Mouse (Mus musculus): ENCODE data around the gene Fbxl17. TPM values are rescaled to one million over a fixed set of nuclear protein-coding genes. Genes with fewer than 3 reads are reported as not detected.

Gene Fbxl17
- total and polyA plus RNA-seq, 3 experiments, result 5.0 to 9.7 TPM; not detected in 1

- H3K79me2 ChIP-seq (ENCODE audit: control insufficient read depth, insufficient read depth, low read length, poor library complexity), result no peaks in the 10 kb centered on the region
- no peaks in the 10 kb centered on the region for H3K36me3 ChIP-seq (ENCODE audit: control insufficient read depth in 1 of 2, insufficient read depth in 2 of 2, low read length in 2 of 2)
- DNase-seq (ENCODE audit: low read depth, low spot score), result no peak
- no peak overlapping the region for H3K9ac ChIP-seq (ENCODE audit: control insufficient read depth, low read depth, low read length, poor library complexity, severe bottlenecking)
- no peak overlapping the region for H3K27ac ChIP-seq (ENCODE audit: control insufficient read depth, low read depth, low read length)
- H3K9me3 ChIP-seq (replicated peaks; ENCODE audit: insufficient read depth, low read length), result no peaks in the 10 kb centered on the region
- H3K4me3 ChIP-seq (ENCODE audit: control insufficient read depth in 1 of 2, insufficient read depth in 1 of 2, low read depth in 2 of 2, low read length in 2 of 2), result no peak overlapping the region
- TF ChIP-seq E2F4 (IDR thresholded peaks at IDR 0.05; ENCODE audit: borderline replicate concordance, low read depth, low read length) (no peak), ELF1 (IDR thresholded peaks at IDR 0.05; ENCODE audit: low read depth, low read length) (no peak), RAD21 (IDR thresholded peaks at IDR 0.05; ENCODE audit: low read depth, low read length) (no peak), USF2 (IDR thresholded peaks at IDR 0.05; ENCODE audit: borderline replicate concordance in 1 of 2, insufficient read depth in 1 of 2, low read depth in 1 of 2, low read length in 2 of 2) (no peak), ETS1 (IDR thresholded peaks at IDR 0.05; ENCODE audit: low read depth, low read length) (no peak), MEF2A (IDR thresholded peaks at IDR 0.05; ENCODE audit: extremely low read depth, insufficient replicate concordance, low read depth, low read length, poor library complexity, severe bottlenecking) (no peak), ZMIZ1 (IDR thresholded peaks at IDR 0.05; ENCODE audit: low read depth, low read length) (no peak), ZKSCAN1 (IDR thresholded peaks at IDR 0.05; ENCODE audit: low read depth, low read length) (no peak), NELFE (IDR thresholded peaks at IDR 0.05; ENCODE audit: low read depth, low read length) (no peak), MAZ (IDR thresholded peaks at IDR 0.05; ENCODE audit: low read depth, low read length) (no peak), MYB (IDR thresholded peaks at IDR 0.05; ENCODE audit: low read depth, low read length) (no peak), TAL1 (IDR thresholded peaks at IDR 0.05; ENCODE audit: low read length) (no peak), POLR2AphosphoS2 (IDR thresholded peaks at IDR 0.05; ENCODE audit: low read length) (no peak), MAX (IDR thresholded peaks at IDR 0.05; ENCODE audit: low read length) (no peak), KAT2A (conservative IDR thresholded peaks at IDR 0.05; ENCODE audit: low read depth, low read length) (no peak), CHD1 (IDR thresholded peaks at IDR 0.05; ENCODE audit: low read depth, low read length) (no peak), GABPA (IDR thresholded peaks at IDR 0.05; ENCODE audit: low read depth, low read length) (no peak)
- H3K27me3 ChIP-seq (ENCODE audit: control insufficient read depth in 1 of 2, insufficient read depth in 2 of 2, low read length in 2 of 2), result no peaks in the 10 kb centered on the region
- H3K4me1 ChIP-seq (ENCODE audit: control insufficient read depth in 1 of 2, insufficient read depth in 2 of 2, low read length in 2 of 2), result no peaks in the 10 kb centered on the region
Observed at GRCm38 (mm10) chr17:63343076-63343475, 156.7 kb downstream of the Fbxl17 start.

DNA sequence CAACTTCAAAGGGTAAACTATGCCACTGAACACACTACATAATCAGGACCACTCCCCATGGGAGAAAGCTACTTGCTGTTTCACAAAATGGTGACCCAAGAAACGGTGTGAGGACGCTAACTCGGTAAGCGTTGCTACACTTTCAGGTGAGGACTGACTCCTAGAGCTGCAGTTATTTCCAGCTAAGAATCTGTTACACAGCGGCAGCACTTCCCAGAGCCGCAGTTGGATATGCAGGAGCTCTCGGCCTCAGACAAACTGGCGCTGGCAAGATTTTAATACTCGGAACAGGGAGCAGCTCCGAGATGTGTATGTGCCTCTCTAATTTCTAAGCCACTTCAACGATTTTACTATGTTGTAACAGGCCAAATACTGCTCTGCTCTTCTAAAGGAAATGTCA, 157.4 kb downstream of the Fbxl17 start:
- no peak overlapping the region for H3K9ac ChIP-seq (ENCODE audit: control insufficient read depth, low read depth, low read length, poor library complexity, severe bottlenecking)
- no peaks in the 10 kb centered on the region for H3K9me3 ChIP-seq (replicated peaks; ENCODE audit: insufficient read depth, low read length)
- DNase-seq (ENCODE audit: low read depth, low spot score), result no peak
- H3K27me3 ChIP-seq (ENCODE audit: control insufficient read depth in 1 of 2, insufficient read depth in 2 of 2, low read length in 2 of 2), result no peaks in the 10 kb centered on the region
- no peak overlapping the region for H3K27ac ChIP-seq (ENCODE audit: control insufficient read depth, low read depth, low read length)
- H3K4me1 ChIP-seq (ENCODE audit: control insufficient read depth in 1 of 2, insufficient read depth in 2 of 2, low read length in 2 of 2), result no peaks in the 10 kb centered on the region
- no peaks in the 10 kb centered on the region for H3K79me2 ChIP-seq (ENCODE audit: control insufficient read depth, insufficient read depth, low read length, poor library complexity)
- H3K36me3 ChIP-seq (ENCODE audit: control insufficient read depth in 1 of 2, insufficient read depth in 2 of 2, low read length in 2 of 2), result no peaks in the 10 kb centered on the region
- H3K4me3 ChIP-seq (ENCODE audit: control insufficient read depth in 1 of 2, insufficient read depth in 1 of 2, low read depth in 2 of 2, low read length in 2 of 2), result no peak overlapping the region
- TF ChIP-seq ZMIZ1 (IDR thresholded peaks at IDR 0.05; ENCODE audit: low read depth, low read length) (no peak), NRF1 (IDR thresholded peaks at IDR 0.05; ENCODE audit: insufficient read depth, low read depth, low read length, poor library complexity, severe bottlenecking) (no peak), BHLHE40 (IDR thresholded peaks at IDR 0.05; ENCODE audit: borderline replicate concordance, low read depth, low read length) (no peak), HCFC1 (IDR thresholded peaks at IDR 0.05; ENCODE audit: low read depth, low read length) (no peak), MXI1 (IDR thresholded peaks at IDR 0.05; ENCODE audit: low read depth, low read length) (no peak), SIN3A (IDR thresholded peaks at IDR 0.05; ENCODE audit: low read length) (no peak), ZKSCAN1 (IDR thresholded peaks at IDR 0.05; ENCODE audit: low read depth, low read length) (no peak), POLR2AphosphoS2 (IDR thresholded peaks at IDR 0.05; ENCODE audit: low read length) (no peak)

Data from MEL (cell line).